Mouse (Mus musculus): Measurements from ENCODE around the gene Casc3. TPM values are rescaled to one million over a fixed set of nuclear protein-coding genes. Genes with fewer than 3 reads are reported as not detected.

Casc3 gene
- total and polyA plus RNA-seq, 2 experiments from 2014 or later = 32.2 to 39.7 TPM

GRCm38 (mm10) chr11:98771844-98772525 lies 32.7 kb upstream of the Casc3 start:
- H3K36me3 ChIP-seq (ENCODE audit: insufficient read depth, low read length) = peaks cover 38% of the 10 kb centered on the region
- H3K4me2 ChIP-seq (ENCODE audit: low read depth, low read length, poor library complexity, severe bottlenecking) = peak overlapping the region; percentile 96; the same call in 1 of the 2 replicates
- no peak for DNase-seq (ENCODE audit: low spot score)
- ATAC-seq (ENCODE audit: low FRiP score) = no peak
- no peaks in the 10 kb centered on the region for H3K9me3 ChIP-seq (ENCODE audit: low read length)
- H3K27me3 ChIP-seq (ENCODE audit: insufficient read depth, low read length) = no peaks in the 10 kb centered on the region
- H3K4me1 ChIP-seq (ENCODE audit: insufficient read depth, low read length) = peaks cover 23% of the 10 kb centered on the region; the same call in 1 of the 2 replicates
- H3K27ac ChIP-seq (ENCODE audit: low read depth, low read length) = no peak overlapping the region
- 93% methylated on average over 11 of the region's 11 CpGs for WGBS
- H3K4me3 ChIP-seq (ENCODE audit: low read depth, low read length) = no peak overlapping the region
- no peak overlapping the region for H3K9ac ChIP-seq (replicated peaks; ENCODE audit: low read length, poor library complexity, severe bottlenecking)
- no peak for TF ChIP-seq CTCF (IDR thresholded peaks at IDR 0.05)

GRCm38 (mm10) chr11:98772667-98773171 lies 32.0 kb upstream of the Casc3 start:
- ATAC-seq (ENCODE audit: low FRiP score) (no peak), DNase-seq (ENCODE audit: low spot score) (no peak)
- 73% methylated on average over 8 of the region's 8 CpGs for WGBS
- no peaks in the 10 kb centered on the region for H3K27me3 ChIP-seq (ENCODE audit: insufficient read depth, low read length)
- peak overlapping the region; percentile 96 for H3K4me2 ChIP-seq (ENCODE audit: low read depth, low read length, poor library complexity, severe bottlenecking)
- H3K4me3 ChIP-seq (ENCODE audit: low read depth, low read length) = peak overlapping the region; percentile 53
- peaks cover 38% of the 10 kb centered on the region for H3K36me3 ChIP-seq (ENCODE audit: insufficient read depth, low read length)
- peaks cover 20% of the 10 kb centered on the region; the same call in 1 of the 2 replicates for H3K4me1 ChIP-seq (ENCODE audit: insufficient read depth, low read length)
- TF ChIP-seq CTCF (IDR thresholded peaks at IDR 0.05) = no peak
- no peak overlapping the region for H3K27ac ChIP-seq (ENCODE audit: low read depth, low read length)
- no peaks in the 10 kb centered on the region for H3K9me3 ChIP-seq (ENCODE audit: low read length)
- H3K9ac ChIP-seq (replicated peaks; ENCODE audit: low read length, poor library complexity, severe bottlenecking) = no peak overlapping the region

GRCm38 (mm10) chr11:98773635-98774295 lies 30.9 kb upstream of the Casc3 start:
- ATAC-seq (ENCODE audit: low FRiP score) (peak; percentile 67), DNase-seq (ENCODE audit: low spot score) (peak; percentile 95)
- Histone ChIP-seq H3K4me2 (ENCODE audit: low read depth, low read length, poor library complexity, severe bottlenecking) (peak overlapping the region; percentile 96), H3K27me3 (ENCODE audit: insufficient read depth, low read length) (no peaks in the 10 kb centered on the region), H3K27ac (ENCODE audit: low read depth, low read length) (peak overlapping the region; percentile 72), H3K4me3 (ENCODE audit: low read depth, low read length) (peak overlapping the region; percentile 53), H3K36me3 (ENCODE audit: insufficient read depth, low read length) (peaks cover 29% of the 10 kb centered on the region), H3K9ac (replicated peaks; ENCODE audit: low read length, poor library complexity, severe bottlenecking) (peak overlapping the region; percentile 64; the same call in 1 of the 2 replicates), H3K9me3 (ENCODE audit: low read length) (no peaks in the 10 kb centered on the region), H3K4me1 (ENCODE audit: insufficient read depth, low read length) (peaks cover 12% of the 10 kb centered on the region; the same call in 1 of the 2 replicates)
- no peak for TF ChIP-seq CTCF (IDR thresholded peaks at IDR 0.05)
- WGBS = under 1% methylated on average over 36 of the region's 37 CpGs

GRCm38 (mm10) chr11:98774582-98775347 lies 29.9 kb upstream of the Casc3 start, which contains the start of gene Nr1d1:
Gene Nr1d1 (minus strand): TSS chr11:98775333.
- H3K9me3 ChIP-seq (ENCODE audit: low read length) = no peaks in the 10 kb centered on the region
- DNase-seq (ENCODE audit: low spot score) = no peak
- TF ChIP-seq CTCF (IDR thresholded peaks at IDR 0.05) = no peak
- H3K27ac ChIP-seq (ENCODE audit: low read depth, low read length) = peak within 1 kb of the TSS; percentile 72
- H3K4me1 ChIP-seq (ENCODE audit: insufficient read depth, low read length) = peaks cover 12% of the 10 kb centered on the region; the same call in 1 of the 2 replicates
- no peaks in the 10 kb centered on the region for H3K27me3 ChIP-seq (ENCODE audit: insufficient read depth, low read length)
- 1% methylated on average over 22 of the region's 22 CpGs for WGBS
- peak; percentile 6 for ATAC-seq (ENCODE audit: low FRiP score)
- peak within 1 kb of the TSS; percentile 64 for H3K9ac ChIP-seq (replicated peaks; ENCODE audit: low read length, poor library complexity, severe bottlenecking)
- H3K4me3 ChIP-seq (ENCODE audit: low read depth, low read length) = peak within 1 kb of the TSS; percentile 53
- peak within 1 kb of the TSS; percentile 96 for H3K4me2 ChIP-seq (ENCODE audit: low read depth, low read length, poor library complexity, severe bottlenecking)
- peaks cover 19% of the 10 kb centered on the region for H3K36me3 ChIP-seq (ENCODE audit: insufficient read depth, low read length)

DNA sequence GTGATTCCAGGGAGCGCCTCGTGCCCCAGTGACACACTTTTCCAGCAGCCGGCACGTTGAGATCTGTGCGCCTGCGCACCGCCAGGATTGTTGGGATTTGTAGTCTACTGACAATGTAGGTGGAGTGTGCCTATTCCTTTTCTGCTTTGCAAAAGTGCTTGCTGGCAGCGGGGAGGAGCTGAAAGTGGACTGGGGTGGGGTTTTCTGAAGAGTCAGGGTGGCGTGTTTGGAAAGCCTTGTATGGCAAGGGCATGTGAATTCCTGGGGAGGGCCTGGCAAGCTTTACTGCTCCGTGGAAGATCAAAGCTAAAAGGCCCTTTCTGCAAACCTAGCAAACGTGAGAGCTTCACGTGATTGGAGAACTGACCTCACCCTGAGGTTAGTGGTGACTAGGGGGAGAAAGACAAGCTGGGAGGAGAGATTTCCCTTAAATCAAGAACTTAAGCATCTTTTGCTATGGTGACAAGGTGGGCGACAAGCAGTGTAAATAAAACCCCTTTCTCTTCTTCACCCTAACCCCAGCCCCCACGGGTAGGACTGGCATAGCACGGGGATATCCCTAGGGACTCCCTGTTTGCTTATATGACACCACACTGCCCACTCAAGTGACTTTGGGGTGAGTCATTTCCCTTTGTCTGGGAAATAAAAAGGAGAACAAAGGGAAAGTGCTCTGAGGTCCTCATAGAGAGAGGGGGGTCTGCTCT lies 29.2 kb upstream of the Casc3 start:
- Histone ChIP-seq H3K27me3 (ENCODE audit: insufficient read depth, low read length) (no peaks in the 10 kb centered on the region), H3K9ac (replicated peaks; ENCODE audit: low read length, poor library complexity, severe bottlenecking) (peak overlapping the region; percentile 64; the same call in 1 of the 2 replicates), H3K4me1 (ENCODE audit: insufficient read depth, low read length) (peaks cover 12% of the 10 kb centered on the region; the same call in 1 of the 2 replicates), H3K36me3 (ENCODE audit: insufficient read depth, low read length) (peaks cover 12% of the 10 kb centered on the region), H3K27ac (ENCODE audit: low read depth, low read length) (peak overlapping the region; percentile 72), H3K9me3 (ENCODE audit: low read length) (no peaks in the 10 kb centered on the region), H3K4me2 (ENCODE audit: low read depth, low read length, poor library complexity, severe bottlenecking) (peak overlapping the region; percentile 96), H3K4me3 (ENCODE audit: low read depth, low read length) (peak overlapping the region; percentile 53)
- peak; percentile 89 for ATAC-seq (ENCODE audit: low FRiP score)
- peak; percentile 6; the same call in 1 of the 2 replicates for TF ChIP-seq CTCF (IDR thresholded peaks at IDR 0.05)
- WGBS = 5% methylated on average over 15 of the region's 15 CpGs
- DNase-seq (ENCODE audit: low spot score) = peak; percentile 98

Data from midbrain, postnatal 0 days (tissue).